Mouse (Mus musculus) heart, embryonic 11.5 days (tissue): ENCODE results near the gene Slc4a1ap. TPM values are rescaled to one million over a fixed set of nuclear protein-coding genes. Genes with fewer than 3 reads are reported as not detected.
"Not testable (repeated sequence)": the region's sequence is repeated elsewhere in the genome, so short reads cannot be mapped to it uniquely, and the experiment has no call there.

ENCODE experiments used
- ATAC-seq: fragments of 200-750 bp; cut with Nextera tagmentation; replicated peaks from 2 replicates; pipeline ENCODE4 v1.8.0; 2017; ENCODE audit warnings: moderate library complexity; ENCODE audit not compliant: insufficient number of reproducible peaks, low FRiP score, low TSS enrichment
- H3K27ac ChIP-seq: fragments of 300-500 bp; sonication (generic); 2 replicates; pipeline ENCODE4 v1.5.1; 2014; ENCODE audit warnings: mild to moderate bottlenecking, low read depth, low read length
- H3K27me3 ChIP-seq: fragments of 300-500 bp; sonication (generic); 2 replicates; pipeline ENCODE4 v1.6.1; 2014; ENCODE audit warnings: mild to moderate bottlenecking, low read length, mixed read lengths; ENCODE audit not compliant: control insufficient read depth, insufficient read depth
- H3K36me3 ChIP-seq: fragments of 300-500 bp; sonication (generic); 2 replicates; pipeline ENCODE4 v1.6.1; 2014; ENCODE audit warnings: mild to moderate bottlenecking, low read length, moderate library complexity, mixed read lengths; ENCODE audit not compliant: control insufficient read depth, insufficient read depth
- H3K4me1 ChIP-seq: fragments of 300-500 bp; sonication (generic); 2 replicates; pipeline ENCODE4 v1.6.1; 2014; ENCODE audit warnings: low read length; ENCODE audit not compliant: control insufficient read depth, insufficient read depth
- H3K4me2 ChIP-seq: fragments of 300-500 bp; sonication (generic); 2 replicates; pipeline ENCODE4 v1.6.1; 2014; ENCODE audit warnings: mild to moderate bottlenecking, moderate library complexity
- H3K4me3 ChIP-seq: fragments of 300-500 bp; sonication (generic); 2 replicates; pipeline ENCODE4 v1.5.1; 2014; ENCODE audit warnings: low read depth, low read length
- H3K9ac ChIP-seq: fragments of 300-500 bp; sonication (generic); 2 replicates; pipeline ENCODE4 v1.6.1; 2014; ENCODE audit warnings: mild to moderate bottlenecking, low read depth, low read length, moderate library complexity
- H3K9me3 ChIP-seq: fragments of 300-500 bp; sonication (generic); replicated peaks from 2 replicates; pipeline ENCODE4 v1.6.1; 2016; ENCODE audit warnings: low read length; ENCODE audit not compliant: control insufficient read depth
- WGBS: fragments of 180-500 bp; shearing (Covaris S2); extraction: QIAGEN DNeasy Blood & Tissue Kit; methylation state at CpG from one replicate; pipeline ENCODE4 v1.1.7; 2014; ENCODE audit not compliant: insufficient replicate concordance; 5-methylcytosine and 5-hydroxymethylcytosine counted together
- polyA plus RNA-seq: library from polyadenylated mRNA; unstranded; fragments of >200 nt; fragmentation: Nextera tagmentation; extraction: Ambion mirVana; gene quantifications from 2 replicates; pipeline ENCODE4 v1.2.1, GENCODE M21; 2014

Slc4a1ap gene
- polyA plus RNA-seq, 1 experiment from 2014 or later, result 25.2 TPM

GRCm38 (mm10) chr5:31576539-31576975 lies 49.8 kb downstream of the Slc4a1ap start:
- ATAC-seq, result no peak
- Histone ChIP-seq H3K27me3 (no peaks in the 10 kb centered on the region), H3K36me3 (no peaks in the 10 kb centered on the region), H3K4me2 (no peak overlapping the region), H3K27ac (no peak overlapping the region), H3K4me1 (peaks cover 5% of the 10 kb centered on the region), H3K4me3 (no peak overlapping the region), H3K9ac (no peak overlapping the region), H3K9me3 (no peaks in the 10 kb centered on the region)
- WGBS, result 67% methylated on average over 7 of the region's 7 CpGs

DNA sequence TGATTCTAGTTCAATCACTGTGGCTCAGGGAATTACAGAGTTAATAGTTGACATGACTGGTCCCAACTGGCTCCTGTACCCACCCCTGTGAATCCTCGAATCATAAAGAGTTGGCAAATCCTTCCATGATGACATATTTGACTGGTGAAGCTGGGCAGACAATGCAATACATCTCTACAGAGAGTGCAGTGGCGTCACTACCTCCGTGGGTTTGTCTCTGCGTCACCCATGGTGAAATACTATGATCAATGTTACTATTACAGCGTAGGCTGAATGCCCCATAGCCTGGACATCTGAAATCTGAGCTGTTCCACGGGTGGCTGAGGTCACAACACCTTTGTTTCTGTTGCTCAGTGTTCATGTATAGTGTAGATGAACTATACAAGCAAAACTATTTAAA lies 54.5 kb downstream of the Slc4a1ap start:
- Histone ChIP-seq H3K9me3 (no peaks in the 10 kb centered on the region), H3K27me3 (no peaks in the 10 kb centered on the region), H3K4me2 (no peak overlapping the region), H3K36me3 (no peaks in the 10 kb centered on the region), H3K4me3 (no peak overlapping the region), H3K9ac (no peak overlapping the region), H3K27ac (no peak overlapping the region), H3K4me1 (no peaks in the 10 kb centered on the region)
- WGBS, result 72% methylated on average over 6 of the region's 6 CpGs
- no peak for ATAC-seq

DNA sequence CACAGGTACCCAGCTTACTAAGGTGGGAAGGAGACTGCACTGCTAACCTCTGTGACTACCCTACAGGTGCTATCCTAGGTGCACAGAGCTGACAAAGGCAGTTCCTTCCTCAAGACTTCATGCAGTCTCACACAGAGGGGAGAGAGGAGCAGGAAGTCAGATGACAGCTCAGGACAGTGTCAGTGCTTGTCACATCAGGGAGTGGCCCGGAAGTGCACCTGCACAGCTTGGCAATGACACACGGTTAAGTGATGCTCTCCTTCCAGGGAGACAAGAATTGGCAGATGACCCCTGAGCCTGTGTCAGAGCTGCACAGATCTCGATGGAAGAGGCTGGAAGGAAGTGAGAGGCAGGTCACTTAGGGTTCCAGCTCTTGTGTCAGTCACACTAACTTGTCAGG lies 55.1 kb downstream of the Slc4a1ap start:
- Histone ChIP-seq H3K9me3 (no peaks in the 10 kb centered on the region), H3K27ac (no peak overlapping the region), H3K4me3 (no peak overlapping the region), H3K36me3 (no peaks in the 10 kb centered on the region), H3K4me1 (no peaks in the 10 kb centered on the region; the same call in 1 of the 2 replicates), H3K4me2 (no peak overlapping the region), H3K27me3 (no peaks in the 10 kb centered on the region), H3K9ac (no peak overlapping the region)
- WGBS, result 59% methylated on average over 3 of the region's 3 CpGs
- no peak for ATAC-seq

GRCm38 (mm10) chr5:31583261-31583660 lies 56.5 kb downstream of the Slc4a1ap start:
- Histone ChIP-seq H3K9me3 (no peaks in the 10 kb centered on the region), H3K36me3 (no peaks in the 10 kb centered on the region), H3K4me1 (no peaks in the 10 kb centered on the region; the same call in 1 of the 2 replicates), H3K4me3 (no peak overlapping the region), H3K9ac (no peak overlapping the region), H3K27ac (no peak overlapping the region), H3K4me2 (no peak overlapping the region), H3K27me3 (no peaks in the 10 kb centered on the region)
- no peak for ATAC-seq
- WGBS, result 65% methylated on average over 2 of the region's 2 CpGs

DNA sequence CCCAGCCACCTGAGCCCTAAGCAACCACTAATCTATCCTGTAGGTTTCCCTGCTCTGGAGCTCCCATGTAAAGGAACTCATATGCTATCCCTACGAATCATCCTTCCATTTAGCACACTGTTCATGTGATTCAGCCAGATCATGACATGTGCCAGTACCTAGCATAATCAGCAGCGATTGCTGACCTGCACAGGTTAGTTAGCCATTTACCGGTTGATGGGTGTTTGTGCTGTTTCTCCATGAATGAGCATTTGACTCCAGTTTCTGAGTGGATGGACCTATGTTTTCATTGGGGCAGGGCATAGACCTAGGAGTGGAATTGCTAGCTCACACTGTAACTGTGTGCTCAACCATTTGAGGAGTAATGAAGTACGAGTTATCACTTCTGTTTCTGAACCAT lies 58.7 kb downstream of the Slc4a1ap start:
- Histone ChIP-seq H3K36me3 (no peaks in the 10 kb centered on the region), H3K9me3 (no peaks in the 10 kb centered on the region), H3K4me1 (no peaks in the 10 kb centered on the region; the same call in 1 of the 2 replicates), H3K27ac (no peak overlapping the region), H3K4me3 (no peak overlapping the region), H3K4me2 (no peak overlapping the region), H3K27me3 (no peaks in the 10 kb centered on the region), H3K9ac (no peak overlapping the region)
- WGBS, result 83% methylated on average over 4 of the region's 4 CpGs
- no peak for ATAC-seq

DNA sequence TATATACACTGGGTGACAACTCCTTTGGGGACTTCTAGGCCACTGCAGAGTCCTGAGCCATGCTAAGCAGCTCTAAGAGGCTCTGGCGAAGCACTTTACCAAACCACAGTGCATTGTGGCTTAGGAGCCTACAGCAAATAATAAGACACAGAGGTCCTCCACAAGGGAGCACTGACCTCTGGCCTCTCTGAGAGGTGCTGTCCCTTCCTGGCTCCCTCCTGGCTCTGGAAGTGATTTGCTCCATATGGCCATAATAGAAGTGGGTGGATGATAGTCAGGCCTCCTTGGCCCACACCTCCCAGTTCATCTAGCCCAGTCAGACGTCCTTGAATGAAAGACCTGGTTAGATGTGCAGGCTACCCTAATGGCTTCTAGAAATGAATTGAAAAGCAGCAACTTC lies 61.2 kb downstream of the Slc4a1ap start:
- no peak overlapping the region for H3K4me3 ChIP-seq
- WGBS, result 70% methylated on average over 2 of the region's 2 CpGs

GRCm38 (mm10) chr5:31588672-31589071 lies 61.9 kb downstream of the Slc4a1ap start:
- H3K9ac ChIP-seq, H3K36me3 ChIP-seq, H3K9me3 ChIP-seq, H3K27ac ChIP-seq, H3K4me3 ChIP-seq, H3K4me2 ChIP-seq, H3K4me1 ChIP-seq, ATAC-seq, H3K27me3 ChIP-seq: not testable (repeated sequence)
- WGBS, result 76% methylated on average over 8 of the region's 8 CpGs

More for the DNA sequence above, 61.2 kb downstream of the Slc4a1ap start:
- Histone ChIP-seq H3K27ac (no peak overlapping the region), H3K9ac (no peak overlapping the region), H3K27me3 (no peaks in the 10 kb centered on the region), H3K9me3 (no peaks in the 10 kb centered on the region), H3K4me1 (no peaks in the 10 kb centered on the region; the same call in 1 of the 2 replicates), H3K36me3 (no peaks in the 10 kb centered on the region), H3K4me2 (no peak overlapping the region)
- ATAC-seq, result no peak

DNA sequence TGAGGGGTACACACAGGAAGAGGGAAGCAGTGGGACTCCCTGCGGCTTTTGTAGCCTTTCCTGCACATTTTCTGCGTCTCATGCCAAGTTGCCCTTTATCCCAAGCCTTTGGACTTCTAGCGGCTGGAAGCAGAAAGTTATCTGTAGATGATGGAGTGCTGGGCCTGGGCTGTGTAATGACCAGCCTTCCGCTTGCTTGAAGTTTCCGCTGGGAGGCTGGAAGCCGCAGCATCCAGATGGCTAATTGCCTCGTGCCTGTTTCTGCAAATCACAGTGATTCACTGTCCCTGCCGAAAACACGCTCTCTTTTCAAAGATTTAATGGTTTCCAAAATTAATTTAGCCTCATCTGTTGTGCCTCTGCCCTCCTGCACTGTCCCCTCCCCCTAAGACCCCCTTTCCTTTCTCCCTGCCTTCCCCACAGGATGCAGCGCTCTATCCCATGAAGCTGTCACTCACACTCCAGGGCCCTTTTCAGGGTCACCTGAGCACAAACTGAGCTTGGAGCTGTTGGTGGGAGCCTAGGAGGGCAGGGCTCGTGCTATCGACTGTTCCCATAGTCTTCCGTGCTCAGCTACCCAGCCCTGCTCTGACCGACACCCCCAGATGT lies 63.0 kb downstream of the Slc4a1ap start:
- H3K36me3 ChIP-seq, result no peaks in the 10 kb centered on the region
- no peaks in the 10 kb centered on the region for H3K9me3 ChIP-seq
- H3K4me2 ChIP-seq, result no peak overlapping the region
- no peaks in the 10 kb centered on the region for H3K27me3 ChIP-seq
- no peak for ATAC-seq
- H3K9ac ChIP-seq, result no peak overlapping the region
- 77% methylated on average over 14 of the region's 14 CpGs for WGBS
- H3K4me1 ChIP-seq, result no peaks in the 10 kb centered on the region; the same call in 1 of the 2 replicates
- no peak overlapping the region for H3K27ac ChIP-seq
- H3K4me3 ChIP-seq, result no peak overlapping the region

GRCm38 (mm10) chr5:31591122-31591521 lies 64.3 kb downstream of the Slc4a1ap start:
- Histone ChIP-seq H3K4me2 (no peak overlapping the region), H3K27me3 (no peaks in the 10 kb centered on the region), H3K36me3 (no peaks in the 10 kb centered on the region), H3K4me1 (no peaks in the 10 kb centered on the region; the same call in 1 of the 2 replicates), H3K27ac (no peak overlapping the region), H3K4me3 (no peak overlapping the region), H3K9ac (no peak overlapping the region), H3K9me3 (no peaks in the 10 kb centered on the region)
- WGBS, result 89% methylated on average over 7 of the region's 7 CpGs
- no peak for ATAC-seq
